Mouse (Mus musculus) gastrocnemius, postnatal 10 days (tissue): ENCODE measurements around the gene Grm4. TPM values are rescaled to one million over a fixed set of nuclear protein-coding genes. Genes with fewer than 3 reads are reported as not detected.

Experiments used
- DNase-seq: peaks from one replicate; pipeline ENCODE4 v3.0.0; 2021; ENCODE audit warnings: mixed read lengths
- total RNA-seq, 2 experiments: library from RNA; stranded (reverse); gene quantifications; 2 replicates each; pipeline ENCODE4 v1.2.3; 2021

The Grm4 gene
- total RNA-seq, 2 experiments from 2014 or later = 0.16 to 0.32 TPM

DNA sequence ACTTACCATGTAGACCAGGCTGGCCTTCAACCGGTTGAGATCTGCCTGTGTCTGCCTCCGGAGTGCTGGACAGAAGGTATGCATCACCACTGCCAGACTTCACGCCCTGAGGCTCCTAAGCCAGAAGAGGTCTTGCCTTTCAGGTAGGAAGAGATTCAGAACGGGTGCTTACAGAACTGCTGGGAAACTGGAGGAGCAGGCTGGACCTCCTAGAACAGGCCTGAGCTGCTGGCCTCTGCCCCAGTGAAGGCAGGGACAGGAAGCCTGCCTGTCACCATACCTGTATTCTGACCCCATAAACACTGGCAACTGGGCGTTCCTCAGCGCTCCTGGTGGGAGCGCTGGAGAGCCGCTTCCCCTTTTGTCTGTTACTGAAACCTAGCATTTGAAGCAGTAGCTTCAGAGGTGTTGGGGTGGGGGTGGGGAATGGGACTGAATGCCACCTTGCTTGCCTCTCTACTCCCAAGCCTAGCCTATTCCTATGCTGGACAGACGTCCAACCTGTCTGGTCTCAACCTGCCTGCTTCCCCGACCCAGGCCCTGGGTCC lies 30.3 kb upstream of the Grm4 start:
- no peak for DNase-seq

DNA sequence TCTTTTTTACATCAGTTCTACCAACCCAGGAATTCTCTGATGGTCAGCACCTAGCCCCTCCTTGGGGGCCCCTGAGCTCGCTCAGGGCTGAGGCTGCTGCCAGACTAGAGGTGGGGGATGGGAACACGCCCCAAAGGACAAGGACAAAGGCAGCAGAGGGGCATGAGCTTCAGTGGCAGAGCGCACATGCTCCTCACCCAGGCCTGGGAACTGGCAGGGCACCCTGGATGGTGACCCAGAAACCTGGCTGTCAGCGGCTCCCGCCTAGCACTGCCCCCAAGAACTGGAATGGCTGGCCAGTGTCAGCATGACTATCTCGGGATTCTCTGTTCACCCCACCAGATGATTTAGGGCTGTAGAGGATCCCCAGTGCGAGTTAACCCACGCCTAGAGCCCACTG lies 28.0 kb upstream of the Grm4 start:
- DNase-seq = no peak

DNA sequence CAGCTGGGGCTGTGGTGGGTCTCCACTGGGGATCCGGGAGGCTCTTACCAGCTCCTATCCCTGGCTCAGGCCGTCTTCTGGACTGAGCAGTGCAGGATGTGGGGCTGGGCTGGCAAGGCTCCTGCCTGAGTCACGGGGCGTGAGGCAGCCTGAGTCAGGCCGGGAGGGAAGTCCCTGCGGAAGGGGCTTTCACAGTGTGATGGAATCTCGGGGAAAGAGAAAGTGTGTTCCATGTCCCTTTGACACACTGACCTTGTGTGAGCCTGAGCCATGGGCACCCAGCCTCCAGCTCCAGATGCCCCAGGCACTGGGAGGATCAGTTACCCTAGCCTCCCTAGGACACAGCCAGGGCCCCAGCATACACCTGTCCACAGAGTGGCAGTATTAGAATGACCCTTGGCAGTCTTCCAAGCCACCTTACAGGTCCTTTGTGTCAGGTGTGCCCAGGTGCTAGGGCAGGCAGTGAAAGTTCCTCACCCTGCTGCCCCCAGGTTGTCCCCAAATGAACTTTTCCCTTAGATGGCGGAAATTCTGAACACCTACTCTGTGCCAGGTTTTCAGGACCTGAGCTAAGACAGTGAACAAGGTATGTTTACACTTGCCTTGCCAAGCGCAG lies 26.2 kb upstream of the Grm4 start:
- peak; percentile 58 for DNase-seq

DNA sequence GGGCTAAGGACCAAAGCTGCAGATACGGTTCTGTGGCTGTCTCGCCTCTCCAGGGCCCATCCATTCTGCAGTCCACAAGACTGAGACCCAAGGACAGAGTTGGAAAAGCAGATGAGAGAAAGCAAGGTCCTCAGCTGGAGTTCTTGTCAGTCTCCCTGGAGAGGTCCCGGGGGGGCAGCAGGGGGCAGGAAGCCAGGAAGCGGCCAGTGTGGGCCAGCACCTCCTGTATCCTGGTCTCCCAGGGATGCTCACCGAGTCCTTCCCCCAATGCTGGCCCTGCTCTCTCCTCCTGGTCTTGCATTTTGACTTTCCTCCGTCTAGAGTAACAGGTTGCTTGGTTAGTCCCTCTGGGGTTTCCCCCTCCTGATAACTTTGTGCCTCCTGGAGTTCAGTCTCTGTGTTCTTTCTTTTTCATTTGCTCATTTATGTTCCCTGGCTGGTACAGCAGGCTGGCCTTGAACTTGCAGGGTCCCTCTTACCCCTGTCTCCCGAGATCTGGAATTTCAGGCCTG lies 25.4 kb upstream of the Grm4 start:
- DNase-seq = no peak

DNA sequence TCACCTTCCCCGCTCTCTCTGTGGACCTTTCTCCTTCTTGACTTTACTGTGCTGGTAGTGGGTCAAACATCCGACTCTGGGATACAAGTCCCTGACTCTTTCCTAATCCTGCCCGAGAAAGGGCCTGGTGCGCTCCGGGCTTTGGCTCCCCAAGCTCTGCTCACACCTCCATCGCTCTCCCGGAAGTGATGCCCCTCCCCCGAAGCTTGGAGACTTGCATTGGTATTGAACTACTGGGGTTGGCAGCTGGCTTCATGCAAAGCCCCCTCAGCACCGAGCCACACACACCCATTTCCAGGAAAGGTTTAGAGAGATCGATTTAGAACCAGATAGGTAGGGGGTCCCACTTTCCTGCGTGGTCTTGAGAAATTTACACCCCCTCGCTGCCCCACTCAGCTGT lies 24.8 kb upstream of the Grm4 start:
- DNase-seq = no peak

DNA sequence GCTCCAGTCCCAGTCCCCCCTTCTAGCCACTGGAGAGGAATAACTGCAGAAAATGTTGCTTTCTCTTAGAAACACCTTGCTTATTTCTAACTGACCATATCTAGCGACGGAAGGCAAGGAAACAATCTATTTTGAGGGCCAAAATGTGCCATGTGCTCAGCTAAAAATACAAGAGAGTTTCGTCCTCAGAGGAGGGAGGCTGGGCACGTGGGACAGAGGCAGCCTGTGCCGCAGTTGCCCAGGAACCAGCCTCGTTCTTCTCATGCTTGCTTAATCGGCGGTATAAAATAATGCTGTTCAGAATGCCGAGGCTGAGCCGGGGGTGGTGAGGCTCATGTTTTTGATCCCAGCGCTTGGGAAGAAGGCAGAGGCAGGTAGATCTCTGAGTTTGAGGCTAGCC lies 23.3 kb upstream of the Grm4 start:
- DNase-seq = no peak

DNA sequence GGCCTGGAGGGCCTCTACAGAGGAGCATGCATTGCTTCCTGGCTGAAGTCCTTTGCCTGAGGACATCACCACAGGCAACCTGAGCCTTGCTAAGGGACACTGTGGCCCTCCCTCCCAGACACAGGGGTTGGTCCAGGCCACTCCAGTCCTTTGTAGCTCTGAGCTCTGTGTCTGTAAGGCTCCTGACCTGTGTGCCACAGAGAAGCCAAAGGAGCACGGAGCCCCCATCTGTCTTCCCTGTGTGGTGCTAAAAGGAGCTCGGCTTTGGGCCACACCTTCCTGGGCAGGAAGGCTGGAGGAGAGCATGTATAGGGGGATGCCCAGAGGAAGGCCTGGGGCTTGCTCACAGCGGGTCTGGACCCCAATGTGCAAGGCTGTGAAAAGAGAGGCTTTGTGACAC lies 20.8 kb upstream of the Grm4 start:
- no peak for DNase-seq

DNA sequence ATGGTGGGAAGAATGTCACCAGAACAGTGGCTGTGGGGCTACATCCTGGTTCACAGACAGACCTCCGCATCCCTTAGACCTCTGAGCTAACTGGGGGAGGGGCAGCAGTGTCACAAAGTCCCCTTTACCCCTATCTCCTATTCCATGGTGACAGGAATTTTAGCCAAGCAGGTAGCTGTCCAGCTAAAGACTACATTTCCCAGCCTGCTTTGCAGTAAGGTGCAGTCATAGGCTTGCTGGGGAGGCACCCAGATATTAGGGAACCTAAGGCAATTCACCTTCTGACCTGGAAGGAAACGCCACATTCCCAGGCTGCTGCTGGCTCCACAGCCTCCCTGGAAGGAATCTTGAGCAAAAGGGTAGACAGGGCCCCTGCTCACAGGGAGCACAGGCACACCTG lies 20.1 kb upstream of the Grm4 start:
- DNase-seq = no peak

DNA sequence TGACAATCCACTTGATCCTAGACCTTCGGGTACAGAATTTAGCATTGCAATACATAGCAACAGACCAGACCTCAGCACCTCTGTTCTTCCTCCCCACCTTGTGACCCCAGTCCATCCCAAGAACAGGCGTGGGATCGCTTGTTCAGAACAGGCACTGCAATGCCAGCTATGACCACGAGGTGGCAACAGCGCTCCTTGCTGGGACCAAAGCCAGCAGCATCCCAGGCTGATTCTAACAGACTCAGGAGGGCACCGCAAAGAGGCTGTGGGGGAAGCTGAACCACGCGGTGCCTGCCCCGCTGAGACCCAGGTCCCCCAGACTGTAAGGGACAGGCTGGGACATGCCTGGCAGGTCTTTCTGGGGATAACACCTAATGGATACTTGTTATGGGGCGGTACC lies 13.5 kb upstream of the Grm4 start:
- DNase-seq = peak; percentile 91

DNA sequence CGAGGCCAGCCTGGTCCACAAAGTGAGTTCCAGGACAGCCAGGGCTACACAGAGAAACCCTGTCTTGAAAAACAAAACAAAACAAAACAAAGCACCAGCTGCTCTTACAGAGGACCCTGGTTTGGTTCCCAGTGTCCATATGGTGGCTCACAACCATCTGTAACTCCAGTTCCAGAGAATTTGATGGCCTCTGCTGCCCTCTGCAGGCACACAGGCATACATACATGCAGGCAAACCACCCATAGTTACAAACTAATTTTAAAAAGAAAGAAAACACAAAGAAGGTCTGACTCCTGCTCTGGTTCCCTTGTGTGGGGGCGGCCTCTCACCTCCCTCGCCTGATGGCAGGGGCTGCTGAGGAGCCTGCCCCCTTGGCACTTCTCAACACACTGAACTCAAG lies 12.2 kb upstream of the Grm4 start:
- no peak for DNase-seq

DNA sequence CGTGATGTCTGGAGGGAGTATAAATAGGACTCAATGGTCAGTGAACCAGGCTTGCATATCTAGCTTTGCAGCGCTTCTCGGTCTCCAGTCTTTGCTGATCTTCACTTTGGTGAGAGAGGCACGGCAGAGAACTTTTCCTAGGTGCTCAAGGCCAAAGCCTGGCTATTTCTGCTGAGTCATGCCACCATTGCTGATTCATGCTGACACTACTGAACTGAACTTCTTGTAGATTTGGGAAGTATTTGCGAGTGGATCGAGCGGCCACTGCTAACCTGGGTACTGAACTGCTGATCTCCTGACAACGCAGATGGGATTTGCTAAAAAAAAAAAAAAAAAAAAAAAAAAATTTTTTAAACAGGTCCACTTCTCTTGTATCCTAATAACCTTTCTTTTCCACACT lies 10.9 kb upstream of the Grm4 start:
- no peak for DNase-seq

DNA sequence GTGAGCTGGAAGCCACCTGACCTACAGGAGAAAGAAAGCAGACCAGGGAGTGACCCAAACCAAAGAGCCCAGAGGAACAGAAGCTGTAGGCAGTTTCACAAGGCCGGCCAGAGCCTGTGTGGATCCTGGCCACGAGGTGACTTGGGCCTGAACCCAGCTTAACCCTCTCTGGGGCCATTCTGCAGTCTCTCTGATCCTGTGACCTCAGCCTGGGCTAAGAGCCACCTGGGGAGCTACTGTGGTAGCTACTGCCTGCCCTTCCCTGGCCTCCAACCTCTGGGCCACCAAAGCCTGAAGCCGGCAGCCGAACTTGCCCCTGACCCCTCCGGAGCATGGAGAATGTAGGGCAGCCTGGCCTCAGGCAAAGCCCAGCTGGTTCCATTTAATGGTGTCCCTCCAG lies 7.6 kb upstream of the Grm4 start:
- no peak for DNase-seq

DNA sequence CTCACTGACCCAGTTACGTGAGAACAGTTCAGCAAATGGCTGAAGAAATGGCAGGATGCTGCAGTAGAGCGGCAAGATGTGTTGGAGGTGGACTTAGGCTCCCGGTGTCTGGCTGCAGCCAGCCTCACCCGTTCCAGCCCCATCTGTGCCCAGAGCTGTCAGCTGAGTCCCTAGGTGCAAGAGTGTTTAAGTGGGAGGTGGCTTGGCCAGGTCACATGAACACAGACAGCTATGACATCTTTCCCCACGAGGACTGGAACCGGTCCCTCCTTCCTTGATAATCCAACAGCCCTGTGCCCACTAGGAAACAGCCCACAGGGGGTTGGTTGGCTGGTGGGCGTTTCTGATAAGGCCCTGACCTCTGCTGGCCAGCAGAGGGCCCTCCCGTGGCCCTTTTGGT lies 6.8 kb upstream of the Grm4 start:
- DNase-seq = no peak

DNA sequence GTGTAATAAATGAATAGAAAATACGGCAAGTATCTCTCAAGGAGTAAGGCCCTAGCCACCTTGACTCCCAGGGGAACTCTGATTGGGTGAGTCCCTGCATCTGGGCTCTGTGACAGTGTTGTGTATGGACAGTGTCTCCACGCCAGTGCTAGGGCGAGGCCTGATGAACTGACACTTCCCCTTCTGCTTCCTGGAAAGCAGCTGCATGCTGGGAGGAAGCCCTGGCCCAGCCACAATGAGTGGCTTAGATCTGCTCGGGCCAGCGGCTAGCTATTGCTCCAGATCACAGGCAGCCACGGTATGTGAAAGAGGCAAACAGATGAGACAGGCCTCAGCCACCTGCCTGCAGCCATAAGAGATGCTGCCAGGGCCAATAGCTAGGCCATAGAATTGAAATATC lies 6.0 kb upstream of the Grm4 start:
- no peak for DNase-seq

DNA sequence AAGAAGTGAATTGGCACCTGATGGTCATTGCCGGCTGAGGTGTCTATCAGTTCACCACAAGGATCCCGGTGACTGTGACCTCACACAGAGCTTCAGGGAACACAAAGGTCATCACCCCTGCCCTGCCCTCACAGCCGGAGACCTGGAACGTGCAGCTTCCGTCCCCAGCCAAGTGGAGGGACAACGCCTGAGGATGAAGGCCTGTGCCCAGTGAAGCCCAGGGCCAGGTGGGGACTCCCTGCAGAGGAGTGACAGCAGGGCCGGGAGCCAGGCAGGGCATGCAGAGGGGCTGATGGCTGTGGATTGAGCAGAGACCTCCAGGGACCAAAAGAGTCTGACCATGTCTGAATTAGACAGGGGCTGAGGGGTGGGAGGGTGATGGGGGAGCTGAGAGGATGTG lies 1.9 kb upstream of the Grm4 start:
- peak; percentile 2 for DNase-seq

DNA sequence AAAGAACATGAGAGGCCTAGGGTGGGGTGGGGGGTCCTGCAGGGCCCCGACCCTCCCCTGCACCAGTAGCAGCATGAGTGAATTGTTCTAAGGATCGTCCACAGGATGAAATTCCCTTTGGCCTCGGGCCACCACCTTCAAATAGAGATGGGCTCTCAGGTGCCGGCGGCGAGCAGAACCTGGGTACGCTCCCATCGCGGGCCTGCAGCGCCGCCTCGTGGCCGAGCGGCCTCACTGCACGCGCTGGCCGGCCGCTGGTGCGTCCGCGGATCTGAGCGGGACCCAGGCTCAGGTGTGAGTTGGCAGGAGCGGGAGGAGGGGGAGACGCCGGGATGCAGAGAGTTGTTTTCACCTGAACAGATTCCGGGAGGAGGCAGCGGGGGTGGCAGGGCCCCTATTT lies 646 bp downstream of the Grm4 start:
- DNase-seq = peak; percentile 70

DNA sequence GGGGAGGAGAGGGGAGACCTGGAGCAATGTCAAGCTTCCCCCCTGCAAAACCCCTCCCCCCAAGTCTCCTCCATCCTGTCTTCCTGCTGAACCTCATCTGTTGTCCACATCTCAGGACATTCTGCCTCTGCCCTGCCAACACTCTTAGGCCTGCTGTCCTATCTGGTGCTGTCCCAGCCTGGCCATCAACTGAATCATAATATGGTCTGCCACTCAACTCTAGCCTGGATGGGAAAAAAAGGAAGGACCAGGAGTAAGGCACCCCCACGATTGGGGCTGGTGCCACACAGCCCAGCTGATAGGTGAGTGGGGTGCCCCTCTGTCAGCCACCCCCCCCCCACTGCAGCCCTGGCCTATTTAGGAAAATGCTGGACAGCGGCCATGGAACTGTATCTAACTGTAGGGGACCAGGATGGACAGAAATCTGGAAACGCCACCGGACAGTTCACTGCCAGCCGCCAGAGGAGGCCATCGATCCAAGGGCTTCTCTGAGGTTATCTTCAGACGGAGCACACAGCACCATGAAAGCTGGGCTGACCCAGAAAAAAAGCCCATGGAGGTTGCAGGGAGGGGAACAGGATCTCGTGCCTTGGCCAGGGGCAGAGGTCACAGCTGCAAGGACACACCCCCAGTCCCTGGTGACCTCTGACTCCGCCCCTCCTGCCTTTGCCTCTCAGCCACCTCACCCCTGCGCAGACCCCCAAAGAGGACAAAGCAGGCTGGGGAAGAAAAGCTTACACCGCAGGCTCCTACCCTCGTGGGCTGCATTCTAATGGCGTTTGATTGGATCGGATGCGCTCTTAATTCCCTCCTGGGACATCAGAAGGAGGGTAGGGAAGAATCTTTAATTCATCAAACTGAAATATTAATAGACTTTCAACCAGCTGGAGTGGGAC lies 2.3 kb downstream of the Grm4 start:
- DNase-seq = peak; percentile 2

DNA sequence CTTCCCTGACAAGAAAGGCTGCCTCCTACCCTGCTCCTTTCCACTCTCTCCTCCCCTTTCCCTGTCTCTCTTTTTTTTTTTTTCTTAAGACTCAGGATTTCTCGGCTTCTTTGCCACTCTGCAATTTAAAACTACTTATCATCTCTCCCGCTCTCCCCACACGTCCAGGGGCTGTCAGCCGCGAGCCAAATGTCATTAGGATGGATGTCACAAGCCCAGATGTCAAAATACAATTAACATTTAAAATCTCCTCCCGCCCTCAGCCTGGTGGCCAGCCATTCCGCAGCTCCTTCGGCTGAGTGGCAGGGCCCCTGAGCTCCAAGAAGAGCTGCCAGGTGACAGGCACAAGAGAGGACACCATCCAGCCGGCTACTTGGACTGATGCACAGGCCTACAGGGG lies 2.9 kb downstream of the Grm4 start:
- DNase-seq = no peak

DNA sequence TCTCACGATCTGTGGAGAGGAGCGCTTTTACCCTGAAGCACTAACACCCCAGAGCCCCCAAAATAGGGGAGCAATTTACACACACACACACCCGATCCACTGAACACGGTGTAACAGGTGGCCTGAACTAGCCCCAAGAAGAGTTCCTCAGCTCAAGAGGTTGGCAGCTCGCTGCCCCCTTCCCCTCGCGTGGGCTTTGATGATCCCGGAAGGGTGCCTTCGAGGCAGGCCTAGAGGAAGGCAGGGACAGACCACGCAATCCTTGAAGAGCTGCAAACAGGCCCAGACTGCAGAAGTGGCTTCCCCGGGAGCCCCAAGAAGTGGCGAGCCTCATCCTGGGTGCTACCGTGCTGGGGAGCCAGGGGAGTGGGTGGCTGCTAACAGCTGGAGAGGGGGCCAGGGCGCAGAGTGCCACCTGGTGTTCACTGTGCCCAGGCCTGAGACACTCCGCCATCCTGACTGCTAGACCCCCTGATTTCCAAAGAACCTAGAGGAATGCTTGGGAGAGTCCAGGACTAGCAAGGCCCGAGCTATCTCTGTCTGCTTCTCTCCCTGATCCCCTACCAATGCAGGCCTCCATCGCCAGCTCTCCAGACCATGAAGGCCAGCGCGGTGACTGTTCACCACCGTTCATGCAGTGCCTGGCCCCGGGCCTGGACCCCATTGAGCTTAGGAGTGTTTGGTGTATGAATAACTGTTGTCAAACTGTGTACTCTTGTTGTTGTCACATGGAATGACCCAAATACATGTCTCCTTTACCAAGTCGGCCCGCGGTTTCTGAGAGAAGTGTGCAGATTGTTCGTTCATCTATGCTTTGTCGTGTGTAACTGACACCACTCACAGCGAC lies 7.1 kb downstream of the Grm4 start:
- no peak for DNase-seq

DNA sequence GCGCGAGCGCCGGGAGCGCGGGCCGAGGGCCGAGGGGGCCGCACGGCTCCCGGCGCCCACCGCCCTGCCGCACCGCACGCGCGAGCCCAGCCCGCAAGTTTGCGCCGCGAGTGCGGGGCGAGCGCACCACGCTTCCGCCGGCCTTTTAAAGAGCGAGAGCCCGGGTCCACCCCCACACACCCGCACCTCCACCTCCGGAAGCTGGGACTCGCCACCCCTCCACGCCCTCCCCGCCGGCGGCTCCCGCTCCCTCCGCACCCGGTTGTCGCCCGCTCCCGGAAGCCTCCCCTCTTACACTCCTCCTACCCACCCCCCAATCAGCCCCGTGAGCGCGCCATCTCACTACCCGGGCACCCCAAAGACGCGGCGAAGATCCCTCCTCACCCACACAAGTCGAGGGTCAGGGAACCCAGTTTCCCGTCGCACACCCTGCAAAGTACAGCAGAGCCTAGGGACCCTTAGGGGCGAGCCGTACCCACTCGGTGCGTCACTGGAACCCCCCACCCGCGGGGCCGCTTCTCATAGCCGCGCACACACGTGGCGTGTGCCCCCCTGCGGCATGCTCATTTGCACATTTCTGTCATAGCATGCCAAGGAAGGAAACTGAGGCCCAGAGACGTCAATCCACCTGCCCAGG lies 7.8 kb downstream of the Grm4 start:
- no peak for DNase-seq

DNA sequence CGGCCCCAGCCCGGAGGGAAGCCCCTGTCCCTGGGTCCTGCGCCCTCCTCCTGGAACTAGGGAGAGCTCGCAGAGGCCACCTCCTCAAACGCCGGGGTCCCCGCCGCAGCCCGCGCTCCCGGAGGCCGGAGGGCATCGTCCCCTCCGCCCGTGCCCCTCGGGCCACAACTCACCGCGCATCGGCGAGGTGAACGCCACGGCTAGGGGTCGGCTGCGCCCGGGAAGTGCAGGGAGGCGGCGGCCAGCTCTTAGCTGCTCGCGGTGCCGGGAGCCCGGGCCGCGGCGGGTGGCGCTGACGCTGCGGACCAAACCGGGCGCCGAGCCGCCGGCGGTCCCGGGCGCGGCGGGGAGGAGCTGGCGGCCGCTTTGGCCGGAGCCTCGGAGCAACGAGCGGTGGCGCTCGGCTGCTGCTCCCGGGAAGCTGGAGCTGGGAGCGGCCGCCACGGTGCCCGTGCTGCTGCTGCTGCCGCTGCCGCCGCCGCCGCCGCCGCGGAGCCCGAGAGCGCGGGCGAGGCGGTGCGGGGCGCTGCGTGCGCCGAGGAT lies 8.5 kb downstream of the Grm4 start:
- DNase-seq = no peak
